Mouse (Mus musculus) MEL (cell line): ENCODE results near the gene Magi2.

ENCODE experiments used
- CTCF ChIP-seq, 3 experiments: IDR thresholded peaks in 2 of 3; conservative IDR thresholded peaks in 1 of 3; 2 replicates each; pipeline ENCODE4 v1.5.1; 2011 to 2012; ENCODE audit warnings: low read length in 3 of 3, low read depth in 2 of 3, mild to moderate bottlenecking in 2 of 3, improper control_type of control experiment in 1 of 3, inconsistent platforms in 1 of 3, mixed read lengths in 1 of 3, moderate library complexity in 1 of 3; ENCODE audit not compliant: control insufficient read depth in 1 of 3, insufficient read depth in 1 of 3, poor library complexity in 1 of 3, severe bottlenecking in 1 of 3
- ELF1 ChIP-seq: IDR thresholded peaks from 2 replicates; pipeline ENCODE4 v1.6.1; 2014; ENCODE audit warnings: low read depth, mild to moderate bottlenecking, inconsistent platforms, low read length, improper control_type of control experiment, moderate library complexity
- ETS1 ChIP-seq: IDR thresholded peaks from 2 replicates; pipeline ENCODE4 v1.6.1; 2012; ENCODE audit warnings: low read depth, mild to moderate bottlenecking, inconsistent platforms, low read length, improper control_type of control experiment, moderate library complexity
- GATA1 ChIP-seq: IDR thresholded peaks from 2 replicates; pipeline ENCODE4 v1.6.1; 2011; ENCODE audit warnings: low read depth, low read length, improper control_type of control experiment
- NELFE ChIP-seq: IDR thresholded peaks from 2 replicates; pipeline ENCODE4 v1.6.1; 2011; ENCODE audit warnings: low read depth, low read length, improper control_type of control experiment
- POLR2A ChIP-seq, 2 experiments: IDR thresholded peaks; 2 replicates each; pipeline ENCODE4 v1.6.1; 2011 to 2012; ENCODE audit warnings: low read length in 2 of 2, mild to moderate bottlenecking in 2 of 2, control low read depth in 1 of 2, improper control_type of control experiment in 1 of 2, low read depth in 1 of 2, moderate library complexity in 1 of 2; ENCODE audit not compliant: control insufficient read depth in 1 of 2, insufficient read depth in 1 of 2, poor library complexity in 1 of 2
- POLR2AphosphoS2 ChIP-seq: IDR thresholded peaks from 2 replicates; pipeline ENCODE4 v1.6.1; 2011; ENCODE audit warnings: low read length, improper control_type of control experiment
- TAL1 ChIP-seq: IDR thresholded peaks from 2 replicates; pipeline ENCODE4 v1.6.1; 2012; ENCODE audit warnings: mild to moderate bottlenecking, inconsistent platforms, low read length, moderate library complexity, mixed read lengths
- TCF12 ChIP-seq: IDR thresholded peaks from 2 replicates; pipeline ENCODE4 v1.6.1; 2014; ENCODE audit warnings: low read depth, mild to moderate bottlenecking, inconsistent platforms, low read length, improper control_type of control experiment, moderate library complexity
- USF2 ChIP-seq, 2 experiments: IDR thresholded peaks; 2 replicates each; pipeline ENCODE4 v1.6.1; 2011 to 2012; ENCODE audit warnings: improper control_type of control experiment in 2 of 2, low read length in 2 of 2, borderline replicate concordance in 1 of 2, inconsistent platforms in 1 of 2, low read depth in 1 of 2, mild to moderate bottlenecking in 1 of 2; ENCODE audit not compliant: insufficient read depth in 1 of 2

- TF ChIP-seq GATA1, result no peak
- TF ChIP-seq CTCF (IDR thresholded peaks at IDR 0.05 in 2 of 3, conservative IDR thresholded peaks at IDR 0.05 in 1 of 3; ENCODE audit: control insufficient read depth in 1 of 3, insufficient read depth in 1 of 3, low read depth in 2 of 3, low read length in 3 of 3, poor library complexity in 1 of 3, severe bottlenecking in 1 of 3), result no peak
- TF ChIP-seq NELFE, result no peak
- TF ChIP-seq USF2 (IDR thresholded peaks at IDR 0.05; ENCODE audit: borderline replicate concordance in 1 of 2, insufficient read depth in 1 of 2, low read depth in 1 of 2, low read length in 2 of 2), result no peak
- no peak for TF ChIP-seq POLR2A (IDR thresholded peaks at IDR 0.05; ENCODE audit: control insufficient read depth in 1 of 2, insufficient read depth in 1 of 2, low read depth in 1 of 2, low read length in 2 of 2, poor library complexity in 1 of 2)
- no peak for TF ChIP-seq ETS1
- no peak for TF ChIP-seq TCF12
- no peak for TF ChIP-seq ELF1
- TF ChIP-seq TAL1, result no peak
- no peak for TF ChIP-seq POLR2AphosphoS2
These were observed 1383.8 kb downstream of the Magi2 start for GRCm38 (mm10) chr5:20610640-20611039.
